Mouse (Mus musculus) cerebellum, postnatal 25 days (tissue): ENCODE results near the gene Rarg.
A peak's percentile ranks its signal among the peaks of the same experiment; 100 is the strongest.
"Not testable (repeated sequence)": the region's sequence is repeated elsewhere in the genome, so short reads cannot be mapped to it uniquely, and the experiment has no call there.

Experiments
- DNase-seq, 2 experiments: peaks; one replicate each; pipeline ENCODE4 v3.0.0; 2021; ENCODE audit warnings: mixed read lengths in 2 of 2

Gene Rarg

DNA sequence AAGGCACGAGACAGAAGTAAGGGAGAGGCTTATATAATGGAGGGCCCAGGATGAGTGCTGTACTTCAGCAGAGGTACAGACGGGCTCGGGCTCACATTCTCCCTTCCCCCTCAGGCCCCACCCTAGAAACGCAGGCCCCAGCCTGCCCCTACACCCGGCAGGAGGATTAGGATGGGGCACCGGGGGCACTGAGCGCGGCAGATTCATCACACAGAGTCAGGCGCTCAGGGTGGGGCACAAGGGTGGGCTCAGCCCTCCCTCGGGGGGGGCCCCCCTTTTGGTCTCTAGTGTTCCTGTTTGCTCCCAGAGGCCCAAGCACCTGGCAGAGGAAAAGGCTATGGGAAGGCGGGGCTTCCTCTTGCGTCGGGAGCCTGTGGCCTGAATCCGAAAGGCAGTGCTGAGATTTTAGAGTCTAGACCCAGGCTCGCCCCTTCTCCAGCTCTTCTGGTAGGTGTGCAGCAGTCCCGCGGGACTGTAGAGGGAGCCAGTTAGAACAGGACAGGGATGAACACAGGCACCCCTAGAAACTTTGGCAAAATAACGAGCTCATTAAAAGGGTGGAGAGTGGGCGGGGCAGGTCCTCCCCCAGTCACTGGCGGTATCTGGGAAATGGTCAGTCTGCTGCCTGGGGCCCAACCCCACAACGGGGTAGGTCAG is 21.8 kb downstream of the Rarg start:
- DNase-seq: no peak

DNA sequence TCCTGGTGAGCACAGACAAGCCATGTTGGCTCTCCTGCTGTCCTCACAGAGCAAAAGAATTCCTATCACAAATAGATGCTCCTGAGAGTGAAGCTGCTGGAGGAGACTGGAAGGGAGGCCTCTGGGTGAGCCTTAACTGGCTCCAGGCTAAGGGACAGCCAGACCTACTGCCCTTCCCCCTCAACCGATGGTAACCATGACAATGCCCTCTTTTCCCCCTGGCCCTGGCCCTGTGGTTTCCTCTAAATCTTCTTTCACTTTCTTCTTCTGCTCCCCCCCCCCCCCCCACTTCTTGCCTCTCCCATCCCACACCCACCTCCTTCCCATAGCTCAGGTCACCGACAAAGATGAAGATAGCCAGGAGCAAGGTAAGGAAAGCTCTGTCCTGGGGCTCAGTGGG is 23.4 kb downstream of the Rarg start:
- DNase-seq: no peak

DNA sequence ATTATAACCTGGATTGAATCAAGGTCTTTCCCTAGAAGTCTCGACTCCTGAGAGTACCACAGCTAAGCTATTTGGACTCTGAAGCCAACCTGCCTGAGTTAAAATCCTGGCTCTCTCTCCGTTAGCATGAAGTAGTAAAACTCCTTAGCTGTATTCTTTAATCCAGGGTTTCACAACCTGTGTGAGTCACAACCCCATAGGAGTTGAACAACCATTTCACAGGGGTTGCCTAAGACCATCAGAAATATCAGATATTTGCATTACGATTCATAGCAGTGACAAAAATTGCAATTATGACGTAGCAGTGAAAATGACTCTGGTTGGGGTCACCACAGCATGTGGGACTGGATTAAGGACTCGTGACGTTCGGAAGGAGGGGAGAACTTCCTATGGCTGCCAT is 24.6 kb downstream of the Rarg start:
- no peak for DNase-seq

GRCm38 (mm10) chr15:102231748-102232147 is 25.6 kb downstream of the Rarg start, which contains the start of gene Itgb7:
Gene Itgb7 (minus strand): TSS chr15:102231944.
- no peak for DNase-seq

DNA sequence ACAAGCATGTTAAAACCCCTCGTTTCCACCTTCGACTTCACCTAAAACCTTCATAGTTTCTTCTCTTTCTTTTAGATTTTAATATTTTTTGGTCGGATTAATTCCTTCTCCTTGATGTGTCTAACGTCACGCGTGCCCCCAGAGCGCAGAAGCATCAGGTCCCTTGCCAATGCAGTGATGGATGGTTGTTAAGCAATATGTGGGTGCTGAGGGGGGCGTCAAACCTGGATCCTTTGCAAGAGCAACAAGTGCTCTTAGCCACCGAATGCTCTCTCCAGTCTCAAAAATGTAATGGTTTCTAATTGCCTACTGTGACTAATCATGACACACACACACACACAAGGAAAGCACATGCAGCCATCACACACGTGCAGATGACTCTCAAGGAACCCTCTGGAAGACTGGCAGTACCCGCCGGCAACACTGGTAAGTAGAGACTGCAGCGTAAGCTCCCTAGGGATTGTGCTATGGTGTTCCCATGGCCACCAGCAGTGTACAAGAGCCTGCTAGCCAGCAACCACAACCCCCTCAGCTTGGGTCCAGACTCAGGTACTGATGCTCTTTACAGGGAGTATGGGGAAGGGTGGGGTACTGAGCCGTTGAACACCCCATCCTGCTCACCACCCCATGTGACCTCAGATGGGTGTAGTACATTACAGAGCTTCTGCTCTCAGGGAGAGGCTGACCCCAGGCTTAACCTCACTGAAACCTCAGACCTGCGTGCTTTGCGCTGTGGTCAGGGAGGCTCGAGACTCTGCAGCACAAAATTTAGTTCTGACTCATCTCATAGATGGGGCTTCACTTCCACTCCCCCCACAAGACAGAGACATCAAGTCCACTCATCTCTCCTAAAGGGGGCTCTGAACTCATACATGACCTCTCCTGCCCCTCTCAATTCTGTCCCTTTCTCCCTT is 26.7 kb downstream of the Rarg start:
- DNase-seq: no peak

DNA sequence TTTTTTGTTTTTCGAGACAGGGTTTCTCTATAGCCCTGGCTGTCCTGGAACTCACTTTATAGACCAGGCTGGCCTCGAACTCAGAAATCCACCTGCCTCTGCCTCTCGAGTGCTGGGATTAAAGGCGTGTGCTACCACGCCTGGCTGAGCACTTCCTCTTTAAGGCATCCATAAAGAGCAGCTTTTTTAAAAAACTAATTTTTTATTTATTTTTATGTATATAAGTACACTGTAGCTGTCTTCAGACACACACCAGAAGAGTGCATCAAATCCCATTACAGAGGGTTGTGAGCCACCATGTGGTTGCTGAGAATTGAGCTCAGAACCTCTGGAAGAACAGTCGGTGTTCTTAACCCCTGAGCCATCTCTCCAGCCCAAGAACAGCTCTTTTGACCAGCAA is 31.7 kb downstream of the Rarg start:
- DNase-seq: not testable (repeated sequence)

GRCm38 (mm10) chr15:102224992-102225617 is 32.2 kb downstream of the Rarg start:
- DNase-seq: no peak

- DNase-seq: peak; percentile 89 to 92
Measured at GRCm38 (mm10) chr15:102224186-102224991, 32.9 kb downstream of the Rarg start.

DNA sequence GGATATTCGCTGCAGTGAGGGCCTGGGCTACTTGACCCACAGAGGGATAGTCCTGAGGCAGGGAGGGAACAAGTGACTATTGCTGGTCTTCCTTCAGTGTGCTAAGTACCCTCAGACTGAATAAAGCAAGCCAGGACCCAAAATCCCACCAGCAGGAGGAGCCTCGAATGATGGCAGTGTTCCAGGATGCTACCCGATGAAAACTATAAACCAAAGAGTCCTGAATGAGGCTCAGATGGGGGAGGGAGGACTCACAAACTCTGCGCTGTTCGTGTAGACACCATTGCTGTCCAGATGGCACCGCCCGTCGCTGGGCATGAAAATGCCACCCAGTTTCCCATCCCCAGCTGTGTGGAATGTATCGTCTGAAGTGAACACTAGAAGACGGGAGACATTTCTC is 34.9 kb downstream of the Rarg start:
- no peak for DNase-seq

- no peak for DNase-seq
Measured at GRCm38 (mm10) chr15:102217325-102217724, 40.0 kb downstream of the Rarg start.

GRCm38 (mm10) chr15:102216459-102217228 is 40.7 kb downstream of the Rarg start:
- no peak for DNase-seq

DNA sequence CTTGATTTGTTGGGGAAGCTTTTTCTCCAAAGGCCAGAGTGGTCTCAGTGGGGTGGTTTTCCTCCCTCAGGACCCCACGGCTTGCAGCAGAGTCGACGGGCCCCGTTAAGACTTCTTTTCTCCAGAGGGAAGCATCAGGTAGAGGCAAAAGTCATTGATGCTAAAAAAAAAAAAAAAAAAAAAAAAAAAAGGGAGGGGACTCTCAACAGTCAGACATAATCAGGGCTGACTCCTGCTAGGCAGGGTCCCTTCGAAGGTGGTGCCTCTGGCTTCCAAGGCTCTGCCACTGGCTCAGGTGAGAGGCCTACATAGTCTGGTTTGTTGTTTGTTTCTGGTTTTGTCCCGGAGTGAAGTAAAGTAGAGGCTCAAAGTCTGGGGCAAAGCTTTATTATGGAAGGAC is 41.7 kb downstream of the Rarg start:
- DNase-seq: no peak

DNA sequence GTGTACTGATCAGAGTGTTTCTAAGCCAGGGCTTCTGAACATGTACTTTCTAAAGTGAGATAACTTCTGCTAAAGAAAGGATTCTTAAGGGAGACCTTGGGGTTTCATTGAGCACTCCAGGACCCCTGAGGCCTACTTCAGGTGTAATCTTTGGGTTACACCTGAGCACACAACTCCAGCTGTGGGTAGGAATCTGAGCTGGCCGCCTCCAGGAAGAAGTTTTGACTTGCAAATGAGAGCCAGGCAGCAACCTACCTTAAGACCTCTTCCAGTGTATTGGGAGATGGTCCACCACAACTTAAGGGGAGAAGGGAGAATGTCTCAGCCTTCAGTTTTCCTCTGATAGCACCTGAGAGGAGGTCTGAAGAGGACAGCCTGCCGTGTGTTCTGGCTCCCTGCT is 43.2 kb downstream of the Rarg start:
- DNase-seq: no peak

GRCm38 (mm10) chr15:102211895-102212294 is 45.4 kb downstream of the Rarg start:
- DNase-seq: no peak

GRCm38 (mm10) chr15:102210816-102211215 is 46.5 kb downstream of the Rarg start:
- DNase-seq: no peak

DNA sequence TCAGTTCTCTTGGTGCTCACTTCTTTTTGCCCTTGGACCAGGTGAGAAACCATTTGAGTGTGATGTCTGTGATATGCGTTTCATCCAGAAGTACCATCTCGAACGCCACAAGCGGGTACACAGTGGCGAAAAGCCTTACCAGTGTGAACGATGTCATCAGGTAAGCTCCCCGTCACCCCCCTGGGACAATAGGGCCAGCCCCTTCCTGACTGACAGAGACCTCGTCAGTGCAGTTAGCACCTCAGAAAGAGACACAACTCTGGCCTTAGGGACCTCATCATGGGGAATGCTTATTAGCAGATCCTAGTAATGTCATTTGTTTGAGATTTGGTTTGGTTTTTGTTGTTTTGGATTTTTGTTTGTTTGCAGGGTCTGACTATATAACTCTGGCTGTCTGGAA is 48.2 kb downstream of the Rarg start:
- no peak for DNase-seq

DNA sequence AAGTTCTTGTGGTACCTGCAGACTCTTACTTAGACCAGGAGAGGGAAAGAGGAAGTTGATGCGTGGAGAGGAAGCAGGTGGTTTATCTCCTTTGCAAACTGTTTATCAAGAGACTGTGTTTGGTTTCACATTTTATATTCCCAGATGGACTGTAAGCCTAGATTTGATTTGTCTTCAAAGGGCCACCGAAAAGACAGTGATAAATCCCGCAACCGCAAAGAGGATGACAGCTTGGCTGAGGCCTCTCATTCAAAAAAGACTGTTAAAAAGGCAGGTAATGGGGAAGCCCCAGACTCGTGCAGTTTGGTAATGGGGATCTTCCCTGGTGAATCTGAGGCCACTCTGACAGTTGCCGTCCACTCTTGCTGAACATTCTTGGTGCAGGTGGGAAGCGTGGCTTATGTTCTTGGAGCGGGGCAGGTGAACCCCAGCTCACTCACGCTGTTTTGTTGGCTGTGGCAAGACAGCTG is 49.2 kb downstream of the Rarg start:
- DNase-seq: no peak

DNA sequence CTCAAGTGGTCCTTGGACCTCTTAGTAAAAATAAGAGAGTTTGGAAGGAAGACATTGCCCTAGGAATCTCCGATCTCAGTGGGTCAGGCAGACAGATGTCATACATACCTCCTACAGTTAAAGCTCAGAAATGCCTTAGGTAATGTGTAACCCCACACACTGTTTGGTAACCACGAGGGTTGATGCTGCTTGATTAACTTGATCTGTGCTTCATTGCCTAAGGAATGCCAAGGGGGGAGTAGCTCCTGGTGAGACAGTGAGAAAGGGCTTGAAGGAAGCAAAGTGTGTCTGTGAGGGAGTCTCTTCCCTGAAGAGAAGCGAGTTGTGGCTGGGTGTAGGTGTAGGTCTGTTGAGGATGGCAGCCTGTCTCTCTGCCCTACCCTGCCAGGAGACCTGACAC is 50.0 kb downstream of the Rarg start:
- DNase-seq: no peak

- DNase-seq: peak; percentile 46 to 54
Measured at GRCm38 (mm10) chr15:102205779-102206178, 51.5 kb downstream of the Rarg start.

DNA sequence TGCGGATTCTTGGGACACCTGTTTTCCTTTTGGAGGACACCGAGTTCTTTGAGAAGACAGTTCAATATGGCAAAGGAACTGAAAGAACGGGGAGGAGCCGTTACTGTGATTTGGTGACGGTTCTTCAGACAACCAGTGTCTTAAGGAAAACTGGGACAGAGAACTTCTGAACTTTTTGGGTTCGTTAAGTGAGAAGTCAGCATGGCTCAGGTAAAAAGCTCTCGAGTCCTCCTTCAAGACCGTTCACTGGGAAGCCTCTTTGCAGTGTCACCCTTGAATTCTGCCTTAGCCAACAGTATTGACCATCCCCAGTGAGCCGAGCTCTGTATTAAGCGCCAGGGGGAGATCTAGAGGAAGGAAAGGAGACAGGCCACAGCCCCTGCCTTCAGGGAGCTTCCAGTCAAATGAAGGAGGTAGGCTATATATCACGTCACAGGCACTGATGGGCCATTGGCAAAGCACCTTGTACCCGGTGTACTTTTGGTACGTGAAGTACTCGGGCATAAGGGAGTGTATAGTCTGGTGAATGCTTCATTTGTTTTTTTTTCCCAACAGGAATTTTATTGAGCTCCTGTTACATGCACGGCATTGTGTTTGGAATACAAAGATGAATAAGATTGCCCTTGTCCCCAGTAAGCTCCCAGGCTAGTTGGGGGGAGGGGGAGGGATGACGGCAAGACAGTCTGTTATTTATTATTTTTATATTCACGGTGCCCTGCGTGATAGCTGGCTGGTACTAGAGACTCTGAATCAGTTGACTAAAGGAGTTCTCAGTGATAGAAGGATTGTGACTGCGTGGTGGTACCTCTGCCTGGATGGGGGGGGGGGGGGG is 52.4 kb downstream of the Rarg start, which contains the start of gene Csad:
Gene Csad, minus strand, starts transcription at position 51 of the 832 bp plus-strand sequence.
- DNase-seq: no peak
